Mouse (Mus musculus): Measurements from ENCODE around the gene C130050O18Rik. TPM values are rescaled to one million over a fixed set of nuclear protein-coding genes. Genes with fewer than 3 reads are reported as not detected.

Gene C130050O18Rik
- total RNA-seq (2021): under 1 TPM; 0.15 to 0.33 TPM
- long read RNA-seq, experiment 1, partial matches to known transcripts: 0 of 1 reads
- long read RNA-seq, experiment 1, other reads (novel, unspliced or antisense): 0 of 1 reads
- long read RNA-seq, experiment 2: 0 reads

DNA sequence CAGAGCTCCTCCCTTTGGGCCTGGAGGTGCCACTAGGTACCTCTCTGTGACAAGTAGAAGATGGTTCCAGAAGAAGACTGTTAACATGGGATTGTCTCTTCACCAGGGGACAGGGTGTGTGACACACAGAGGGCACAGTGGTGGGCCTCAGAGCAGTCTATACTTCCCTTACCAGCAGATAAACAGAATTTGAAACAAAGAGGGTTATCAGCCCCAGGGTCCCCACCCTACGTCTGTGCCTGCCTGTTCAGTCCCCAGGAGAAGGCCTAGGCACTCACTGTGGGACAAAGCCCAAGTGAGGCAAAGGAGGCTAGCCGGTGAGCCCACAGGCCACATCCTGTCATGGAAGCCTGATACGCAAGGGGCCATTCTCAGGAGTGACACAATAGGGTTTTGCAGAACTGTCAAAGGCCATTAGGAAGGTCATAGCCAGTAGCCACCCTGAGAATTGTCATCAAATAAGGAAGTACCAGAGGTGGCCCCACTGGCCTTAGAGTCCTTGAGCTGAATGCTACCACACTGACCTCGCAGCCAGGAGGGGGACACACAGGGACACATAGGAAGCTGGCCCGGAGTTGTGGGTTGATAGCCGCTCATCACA is at the start of gene C130050O18Rik:
Gene C130050O18Rik, plus strand, starts transcription at position 480 of the 601 bp plus-strand sequence.
- Histone ChIP-seq H3K27ac (peak within 1 kb of the TSS; percentile 84), H3K4me3 (peak within 1 kb of the TSS; percentile 59)
- intact Hi-C loops (cut with DNase I): loop anchor here (5.0 kb wide), 1 partner anchor 57 kb away; the partner anchor contains the start of gene 3110082I17Rik
- no peak for TF ChIP-seq CTCF (IDR thresholded peaks at IDR 0.05)
- no peak for DNase-seq

DNA sequence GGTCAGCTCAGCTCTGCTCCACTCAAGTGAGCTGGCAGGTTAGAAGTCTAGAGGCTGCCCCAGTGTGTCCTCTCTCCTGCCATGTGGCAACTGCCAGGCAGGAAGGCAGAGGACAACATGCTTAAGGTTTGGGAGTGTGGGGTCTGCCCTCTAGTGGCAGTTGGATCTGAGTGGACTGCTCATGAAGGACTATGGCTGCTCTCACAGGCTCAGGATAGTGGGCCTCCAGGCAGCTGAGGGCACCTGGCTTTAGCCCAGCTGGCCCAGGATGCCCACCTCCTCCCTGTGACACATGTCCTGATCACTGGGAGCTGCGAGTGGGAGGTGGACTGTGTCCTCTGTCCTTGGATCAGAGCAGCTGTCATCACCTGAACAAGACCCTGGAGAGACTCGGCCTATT is 46.4 kb upstream of the C130050O18Rik start:
- intact Hi-C loops (cut with DNase I): no loop called here
- 0 out of 2 replicates have a peak overlapping the region, but pooled peaks have one; percentile 24 for H3K27ac ChIP-seq
- TF ChIP-seq CTCF (IDR thresholded peaks at IDR 0.05): peak; percentile 65
- DNase-seq: peak; percentile 59
- no peak overlapping the region for H3K4me3 ChIP-seq

DNA sequence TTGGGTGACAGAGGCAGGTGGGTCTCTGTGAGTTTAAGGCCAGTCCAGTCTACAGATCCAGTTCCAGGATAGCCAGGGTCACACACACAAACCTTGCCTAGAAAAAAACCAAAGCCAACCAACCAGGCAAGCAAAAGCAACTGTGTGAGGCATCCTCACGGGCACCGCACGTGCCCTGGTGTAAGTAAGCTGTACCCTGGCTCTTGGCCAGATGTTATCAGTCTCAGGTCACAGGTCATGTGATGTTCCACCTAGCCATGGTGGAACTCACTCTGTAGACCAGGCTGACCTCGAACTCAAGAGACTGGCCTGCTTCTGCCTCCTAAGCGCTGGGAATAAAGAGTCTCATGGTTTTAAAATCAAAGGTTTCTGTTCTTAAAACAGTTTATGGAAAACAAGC is 45.8 kb upstream of the C130050O18Rik start:
- H3K4me3 ChIP-seq: no peak overlapping the region
- DNase-seq: no peak
- intact Hi-C loops (cut with DNase I): no loop called here
- no peak overlapping the region for H3K27ac ChIP-seq
- no peak for TF ChIP-seq CTCF (IDR thresholded peaks at IDR 0.05)

DNA sequence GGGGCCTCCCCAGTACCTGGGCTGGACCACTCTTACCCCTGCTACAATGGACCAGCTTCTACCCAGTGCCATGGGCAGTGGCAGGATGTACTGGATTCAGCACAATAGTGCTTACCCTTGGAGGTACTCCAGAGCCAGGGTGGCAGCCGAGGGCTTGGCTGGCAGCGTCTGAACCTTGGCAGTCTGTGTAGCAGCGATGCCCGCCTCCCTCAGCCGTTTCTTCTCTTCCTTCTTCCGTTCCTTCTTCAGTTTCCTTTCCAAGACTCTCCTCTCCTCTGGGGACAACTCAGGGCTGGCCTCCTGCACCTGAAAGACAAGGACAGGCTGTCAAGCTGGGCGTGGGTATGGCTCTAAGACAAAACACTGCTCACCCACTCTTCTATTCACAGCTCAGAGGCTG is 41.2 kb upstream of the C130050O18Rik start:
- DNase-seq: peak; percentile 43
- Histone ChIP-seq H3K4me3 (peak overlapping the region; percentile 64), H3K27ac (peak overlapping the region; percentile 89)
- intact Hi-C loops (cut with DNase I): loop anchor here (1.0 to 5.0 kb wide), 3 partner anchors 34 to 141 kb away; partner anchors contain the start of gene 3110082I17Rik
- TF ChIP-seq CTCF (IDR thresholded peaks at IDR 0.05): no peak

DNA sequence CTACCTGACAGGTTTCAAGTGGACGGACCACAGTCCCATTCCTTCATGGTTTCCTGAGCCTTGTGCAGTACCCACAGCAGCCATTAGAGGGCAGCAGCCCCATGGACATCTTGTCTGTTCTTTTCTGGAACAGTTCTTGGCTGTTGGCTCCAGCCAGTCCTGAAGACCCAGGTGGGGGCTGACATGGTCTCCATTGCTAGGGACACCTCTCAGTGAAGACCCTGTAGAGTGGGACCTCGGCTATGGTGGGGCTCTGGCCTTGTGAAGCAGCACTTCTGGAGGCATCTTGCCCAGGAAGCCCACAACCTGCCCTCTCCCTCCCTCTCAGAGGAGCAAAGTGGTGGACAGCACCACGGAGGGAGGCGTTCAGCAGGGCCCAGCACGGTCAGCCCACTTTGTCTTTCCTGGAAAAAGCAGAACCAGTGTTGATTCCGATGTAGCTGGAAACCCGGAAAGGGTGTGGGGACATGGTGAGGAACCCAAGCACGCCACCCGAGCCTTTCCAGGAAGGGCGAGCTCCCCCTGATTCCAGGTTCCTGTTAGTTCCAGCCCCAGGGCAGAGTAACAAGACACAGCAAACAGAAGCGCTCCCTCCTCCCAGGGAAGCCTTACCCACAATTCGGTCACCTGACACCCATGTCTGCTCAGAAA is 40.7 kb upstream of the C130050O18Rik start:
- peak; percentile 90 for DNase-seq
- TF ChIP-seq CTCF (IDR thresholded peaks at IDR 0.05): no peak; the same call in 1 of the 2 replicates
- H3K4me3 ChIP-seq: peak overlapping the region; percentile 64
- peak overlapping the region; percentile 89 for H3K27ac ChIP-seq
- intact Hi-C loops (cut with DNase I): loop anchor here (1.0 to 5.0 kb wide), 3 partner anchors 34 to 141 kb away; partner anchors contain the start of gene 3110082I17Rik

DNA sequence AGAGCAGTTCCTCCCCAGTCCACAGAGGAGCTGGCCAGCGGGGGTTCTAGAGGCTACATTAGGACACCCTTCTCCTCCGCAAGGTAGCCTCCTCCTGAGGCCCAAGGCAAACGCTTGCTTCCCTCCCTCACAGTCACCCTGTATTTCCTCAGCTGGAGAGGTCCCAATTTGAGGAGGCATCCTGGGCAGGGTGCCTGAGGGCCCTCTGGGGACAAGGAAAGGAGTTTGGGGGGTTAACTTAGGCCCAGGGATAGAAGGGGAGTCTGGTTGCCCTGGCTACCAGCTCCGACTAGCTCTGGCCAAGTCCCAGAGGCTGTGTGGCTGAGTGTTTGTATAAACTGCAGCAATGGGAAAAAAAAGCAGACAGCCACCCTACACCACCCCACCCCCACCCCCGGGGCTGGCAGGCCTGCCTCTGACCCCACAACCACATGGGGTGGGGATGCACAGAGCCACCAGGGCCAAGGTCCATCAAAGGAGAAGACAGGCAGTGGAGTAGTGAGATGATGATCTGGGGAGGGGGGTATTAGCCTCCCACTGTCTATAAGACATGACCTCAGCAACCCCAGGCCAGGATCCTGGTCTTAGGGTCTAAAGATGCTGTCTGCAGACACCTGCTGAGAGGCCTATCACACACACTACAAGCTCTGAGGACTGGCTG is 40.0 kb upstream of the C130050O18Rik start:
- TF ChIP-seq CTCF (IDR thresholded peaks at IDR 0.05): no peak
- intact Hi-C loops (cut with DNase I): loop anchor here (1.0 to 5.0 kb wide), 3 partner anchors 33 to 140 kb away; partner anchors contain the start of gene 3110082I17Rik
- Histone ChIP-seq H3K4me3 (peak overlapping the region; percentile 64), H3K27ac (peak overlapping the region; percentile 89)
- peak; percentile 15 for DNase-seq

DNA sequence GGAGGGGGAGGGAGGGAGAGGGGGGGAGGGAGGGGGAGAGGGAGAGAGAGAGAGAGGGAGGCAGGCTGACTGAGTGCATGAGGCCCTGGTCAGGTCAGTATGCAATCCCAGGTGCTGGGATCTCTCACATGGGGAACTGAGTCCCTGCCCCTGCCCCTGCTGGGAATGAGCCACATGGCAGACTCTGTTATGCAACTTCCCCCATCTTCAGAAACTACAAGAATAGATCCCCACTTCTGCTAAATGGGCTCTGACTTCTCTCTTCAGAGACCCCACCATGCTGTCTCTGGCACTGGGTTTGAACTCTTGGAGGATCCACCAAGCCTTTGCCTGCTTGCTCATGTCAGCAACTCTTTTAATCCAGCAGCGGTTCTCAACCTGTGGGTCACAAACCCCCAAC is 39.3 kb upstream of the C130050O18Rik start:
- no peak for TF ChIP-seq CTCF (IDR thresholded peaks at IDR 0.05)
- peak; percentile 36 for DNase-seq
- intact Hi-C loops (cut with DNase I): no loop called here
- Histone ChIP-seq H3K27ac (peak overlapping the region; percentile 64), H3K4me3 (no peak overlapping the region)

DNA sequence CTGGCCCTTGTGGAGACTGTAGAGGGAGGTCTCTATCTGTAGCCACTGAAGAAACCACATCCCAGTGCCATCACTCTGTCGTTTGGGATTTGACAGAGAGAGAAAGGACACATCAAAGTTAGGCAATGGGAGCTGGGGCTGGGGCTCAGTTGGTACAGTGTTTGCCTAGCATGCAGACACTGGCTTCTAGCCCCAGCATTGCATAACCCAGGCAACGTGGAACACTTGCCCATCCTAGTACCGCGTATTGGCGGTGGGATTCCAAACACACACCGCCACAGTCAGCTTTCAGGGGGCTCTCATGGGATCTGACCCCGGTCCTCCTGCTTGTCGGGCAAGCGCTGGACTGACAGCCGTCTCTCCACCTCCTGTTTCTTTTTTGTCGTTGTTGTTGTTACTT is 38.6 kb upstream of the C130050O18Rik start:
- no peak for TF ChIP-seq CTCF (IDR thresholded peaks at IDR 0.05)
- DNase-seq: peak; percentile 38
- Histone ChIP-seq H3K27ac (peak overlapping the region; percentile 64), H3K4me3 (no peak overlapping the region)
- intact Hi-C loops (cut with DNase I): no loop called here

DNA sequence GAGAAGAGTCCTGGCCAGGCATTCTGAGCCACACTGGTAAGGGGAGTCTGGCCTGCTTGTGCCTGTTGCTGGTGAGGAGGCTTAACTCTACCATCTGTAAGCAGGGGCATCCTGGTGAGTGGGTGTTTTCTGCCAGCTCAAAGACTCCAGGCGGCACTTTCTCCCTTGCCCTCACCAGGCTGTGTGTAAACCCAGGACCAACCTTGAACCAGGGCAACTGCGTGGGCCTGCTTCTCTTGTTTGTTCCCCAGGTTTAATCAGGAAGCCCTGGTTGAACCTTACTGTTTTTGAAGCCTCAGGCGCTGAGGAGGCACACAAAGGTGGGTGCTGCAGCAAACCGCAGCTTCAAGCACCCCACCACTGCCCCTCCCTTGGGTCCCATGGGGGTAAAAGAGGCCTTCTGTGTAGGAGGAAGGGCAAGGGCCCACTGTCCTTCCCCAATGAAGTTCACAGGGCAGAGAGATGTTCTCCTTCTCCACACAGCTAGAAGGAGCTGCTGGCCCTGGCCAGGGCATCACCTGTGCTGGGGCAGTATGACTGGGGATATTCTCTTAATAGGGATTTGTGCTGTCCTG is 37.1 kb upstream of the C130050O18Rik start:
- Histone ChIP-seq H3K4me3 (no peak overlapping the region), H3K27ac (peak overlapping the region; percentile 64)
- TF ChIP-seq CTCF (IDR thresholded peaks at IDR 0.05): no peak
- peak; percentile 19 for DNase-seq
- intact Hi-C loops (cut with DNase I): no loop called here

DNA sequence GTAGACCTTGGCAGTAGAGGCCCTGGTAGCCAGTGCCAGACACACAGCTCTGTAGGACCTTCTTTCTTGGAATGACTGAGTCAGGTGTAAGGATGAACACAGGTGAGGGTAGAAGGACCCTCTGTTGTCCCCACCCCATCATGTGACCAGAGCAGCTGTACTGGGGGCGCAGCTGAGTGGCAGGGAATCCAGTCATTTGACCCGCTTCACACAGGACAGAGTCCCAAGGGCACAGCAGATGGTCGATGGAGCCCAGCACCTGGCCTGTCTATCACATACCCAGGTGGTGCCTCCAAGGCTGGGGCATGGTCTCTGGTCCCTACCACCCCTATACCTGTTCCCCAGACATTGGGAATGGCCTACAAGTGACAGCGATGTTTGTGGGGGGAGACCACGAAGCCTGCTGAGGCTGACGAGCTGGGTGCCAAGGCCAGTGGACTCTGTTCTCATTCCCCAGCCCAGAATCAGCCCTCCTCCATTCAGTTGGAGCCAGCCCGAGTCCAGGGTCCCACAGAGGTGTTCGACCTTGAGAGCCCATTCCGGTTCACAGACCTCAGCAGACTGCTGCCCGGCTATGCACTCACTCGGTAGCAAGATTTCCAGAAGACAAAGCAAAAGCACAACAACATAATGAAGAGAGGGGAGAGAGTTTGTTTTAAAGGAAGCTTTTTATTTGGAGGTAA is 36.3 kb upstream of the C130050O18Rik start:
- intact Hi-C loops (cut with DNase I): no loop called here
- TF ChIP-seq CTCF (IDR thresholded peaks at IDR 0.05): no peak

DNA sequence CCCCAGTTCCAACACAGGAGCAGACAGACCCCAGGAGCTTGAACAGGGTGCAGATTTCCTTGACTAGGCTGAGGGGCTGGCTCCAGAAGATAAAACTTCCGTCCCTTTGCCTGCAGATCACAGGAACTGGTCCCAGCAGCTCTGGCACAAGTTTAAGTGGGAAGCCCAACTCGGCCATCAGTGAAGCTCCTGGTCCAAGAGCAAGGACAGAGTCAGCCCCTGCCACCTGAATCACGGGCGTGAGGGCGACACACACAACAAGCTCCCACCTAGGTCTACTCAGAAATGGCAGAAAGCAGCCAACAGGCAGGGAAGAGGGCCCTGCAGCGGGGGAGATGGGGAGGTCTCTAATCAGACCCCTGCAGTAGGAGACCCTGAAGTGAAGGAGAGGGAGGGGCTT is 34.7 kb upstream of the C130050O18Rik start:
- peak overlapping the region; percentile 93 for H3K4me3 ChIP-seq
- intact Hi-C loops (cut with DNase I): no loop called here
- H3K27ac ChIP-seq: peak overlapping the region; percentile 99
- DNase-seq: peak; percentile 21
- TF ChIP-seq CTCF (IDR thresholded peaks at IDR 0.05): no peak

More for the DNA sequence above, 36.3 kb upstream of the C130050O18Rik start:
- no peak overlapping the region for H3K4me3 ChIP-seq
- peak overlapping the region; percentile 64 for H3K27ac ChIP-seq
- DNase-seq: peak; percentile 26

DNA sequence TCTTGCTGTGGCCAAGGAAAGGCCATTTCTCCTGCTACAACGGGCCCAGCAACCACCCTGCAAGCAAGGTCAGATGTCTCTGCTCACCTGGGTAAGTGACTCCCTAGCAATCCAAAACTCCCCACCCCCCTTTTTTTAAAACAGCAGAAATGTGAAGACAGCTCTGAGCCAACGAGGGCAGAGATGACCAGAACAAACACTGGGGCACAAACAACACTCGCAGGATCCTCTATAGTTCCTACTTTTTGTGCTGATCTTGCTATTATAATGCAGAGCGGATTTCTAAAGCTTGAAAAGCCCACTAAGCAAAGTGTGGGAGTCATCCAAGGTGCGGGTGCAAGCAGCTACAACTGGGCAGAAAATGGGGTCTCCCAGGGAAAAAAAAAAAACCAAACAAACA is 34.0 kb upstream of the C130050O18Rik start:
- no peak for TF ChIP-seq CTCF (IDR thresholded peaks at IDR 0.05)
- peak overlapping the region; percentile 99 for H3K27ac ChIP-seq
- peak overlapping the region; percentile 93 for H3K4me3 ChIP-seq
- no peak for DNase-seq
- intact Hi-C loops (cut with DNase I): no loop called here

Measured in gastrocnemius, adult 2 months (tissue).